Mouse (Mus musculus) stomach, postnatal 0 days (tissue): Measurements from ENCODE around the gene Myh3. TPM values are rescaled to one million over a fixed set of nuclear protein-coding genes. Genes with fewer than 3 reads are reported as not detected.

Experiments used
- ATAC-seq: fragments of 200-750 bp; cut with Nextera tagmentation; 2 replicates; pipeline ENCODE4 v1.8.0; 2017; ENCODE audit not compliant: low FRiP score, low TSS enrichment
- DNase-seq: peaks from one replicate; pipeline ENCODE4 v3.0.0-alpha.2; 2016; ENCODE audit warnings: low spot score
- H3K27ac ChIP-seq: fragments of 300-500 bp; sonication (generic); replicated peaks from 2 replicates; pipeline ENCODE4 v1.5.1; 2014; ENCODE audit warnings: mild to moderate bottlenecking, control low read depth
- H3K27me3 ChIP-seq: fragments of 300-500 bp; sonication (generic); 2 replicates; pipeline ENCODE4 v1.6.1; 2014; ENCODE audit warnings: low read length; ENCODE audit not compliant: control insufficient read depth, insufficient read depth
- H3K36me3 ChIP-seq: fragments of 300-500 bp; sonication (generic); 2 replicates; pipeline ENCODE4 v1.6.1; 2014; ENCODE audit warnings: low read length, mixed read lengths; ENCODE audit not compliant: control insufficient read depth, insufficient read depth
- H3K4me1 ChIP-seq: fragments of 300-500 bp; sonication (generic); replicated peaks from 2 replicates; pipeline ENCODE4 v1.6.1; 2014; ENCODE audit warnings: antibody characterized with exemption; ENCODE audit not compliant: control insufficient read depth, insufficient read depth
- H3K4me2 ChIP-seq: fragments of 300-500 bp; sonication (generic); replicated peaks from 2 replicates; pipeline ENCODE4 v1.6.1; 2014; ENCODE audit warnings: low read depth, mild to moderate bottlenecking, control low read depth, moderate library complexity
- H3K4me3 ChIP-seq: fragments of 300-500 bp; sonication (generic); 2 replicates; pipeline ENCODE4 v1.5.1; 2014; ENCODE audit warnings: low read depth, low read length, control low read depth
- H3K9ac ChIP-seq: fragments of 300-500 bp; sonication (generic); 2 replicates; pipeline ENCODE4 v1.6.1; 2014; ENCODE audit warnings: mild to moderate bottlenecking, low read length, control low read depth, mixed read lengths
- H3K9me3 ChIP-seq: fragments of 300-500 bp; sonication (generic); 2 replicates; pipeline ENCODE4 v1.6.1; 2016; ENCODE audit warnings: low read length; ENCODE audit not compliant: control insufficient read depth
- CTCF ChIP-seq: IDR thresholded peaks from 2 replicates; pipeline ENCODE4 v1.5.1; 2016; ENCODE audit warnings: antibody characterized with exemption, low read depth, mild to moderate bottlenecking, moderate library complexity
- EP300 ChIP-seq: optimal IDR thresholded peaks from 2 replicates; pipeline ENCODE3; 2016; ENCODE audit warnings: antibody characterized with exemption
- WGBS: fragments of 180-500 bp; shearing (Covaris S2); extraction: QIAGEN DNeasy Blood & Tissue Kit; methylation state at CpG from one replicate; pipeline ENCODE4 v1.1.7; 2014; 5-methylcytosine and 5-hydroxymethylcytosine counted together
- polyA plus RNA-seq: library from polyadenylated mRNA; unstranded; fragments of >200 nt; fragmentation: Nextera tagmentation; extraction: Ambion mirVana; gene quantifications from 2 replicates; pipeline ENCODE4 v1.2.1, GENCODE M21; 2015

The Myh3 gene
- polyA plus RNA-seq, result 0.91 and 1.5 TPM in 2 replicates

GRCm38 (mm10) chr11:67078000-67078399 is at the start of gene Myh3:
Gene Myh3, plus strand, starts transcription at chr11:67078300.
- Histone ChIP-seq H3K27ac (no peak within 1 kb of the TSS), H3K9me3 (no peaks in the 10 kb centered on the region)
- DNase-seq, result no peak

GRCm38 (mm10) chr11:67030904-67031602 is 47.0 kb upstream of the Myh3 start:
- Histone ChIP-seq H3K4me1 (no peaks in the 10 kb centered on the region), H3K9ac (no peak overlapping the region), H3K27me3 (no peaks in the 10 kb centered on the region), H3K4me2 (no peak overlapping the region), H3K36me3 (no peaks in the 10 kb centered on the region), H3K4me3 (no peak overlapping the region), H3K27ac (0 out of 2 replicates have a peak overlapping the region, but pooled peaks have one; percentile 9), H3K9me3 (no peaks in the 10 kb centered on the region)
- DNase-seq (peak; percentile 66), ATAC-seq (peak; percentile 96)
- 48% methylated on average over 16 of the region's 16 CpGs for WGBS
- TF ChIP-seq EP300 (no peak), CTCF (peak; percentile 33)

More at GRCm38 (mm10) chr11:67078000-67078399, at the start of gene Myh3:
- H3K4me2 ChIP-seq, result no peak within 1 kb of the TSS
- TF ChIP-seq CTCF, result no peak
- no peak for TF ChIP-seq EP300
- H3K4me3 ChIP-seq, result no peak within 1 kb of the TSS
- H3K4me1 ChIP-seq, result no peaks in the 10 kb centered on the region; the same call in 1 of the 2 replicates
- H3K27me3 ChIP-seq, result no peaks in the 10 kb centered on the region
- no peak within 1 kb of the TSS for H3K9ac ChIP-seq
- no peaks in the 10 kb centered on the region for H3K36me3 ChIP-seq
- 78% methylated on average over 5 of the region's 5 CpGs for WGBS
- ATAC-seq, result no peak

GRCm38 (mm10) chr11:67031603-67031915 is 46.5 kb upstream of the Myh3 start:
- no peak overlapping the region for H3K9ac ChIP-seq
- H3K27ac ChIP-seq, result no peak overlapping the region
- ATAC-seq, result peak; percentile 73
- no peaks in the 10 kb centered on the region for H3K4me1 ChIP-seq
- no peaks in the 10 kb centered on the region for H3K36me3 ChIP-seq
- H3K27me3 ChIP-seq, result no peaks in the 10 kb centered on the region
- H3K9me3 ChIP-seq, result no peaks in the 10 kb centered on the region
- TF ChIP-seq EP300 (no peak), CTCF (no peak)
- 50% methylated on average over 2 of the region's 2 CpGs for WGBS
- no peak overlapping the region for H3K4me2 ChIP-seq
- no peak overlapping the region for H3K4me3 ChIP-seq
- no peak for DNase-seq

GRCm38 (mm10) chr11:67034775-67035485 is 43.2 kb upstream of the Myh3 start:
- no peaks in the 10 kb centered on the region for H3K9me3 ChIP-seq
- no peak overlapping the region for H3K9ac ChIP-seq
- WGBS, result 63% methylated on average over 4 of the region's 4 CpGs
- H3K27ac ChIP-seq, result no peak overlapping the region
- no peaks in the 10 kb centered on the region for H3K4me1 ChIP-seq
- no peaks in the 10 kb centered on the region; the same call in 1 of the 2 replicates for H3K36me3 ChIP-seq
- DNase-seq (no peak), ATAC-seq (no peak)
- no peak overlapping the region for H3K4me3 ChIP-seq
- H3K4me2 ChIP-seq, result no peak overlapping the region
- no peaks in the 10 kb centered on the region for H3K27me3 ChIP-seq
- no peak for TF ChIP-seq CTCF
- no peak for TF ChIP-seq EP300

GRCm38 (mm10) chr11:67036229-67036628 is 41.9 kb upstream of the Myh3 start:
- peaks cover 4% of the 10 kb centered on the region for H3K36me3 ChIP-seq
- no peak for TF ChIP-seq CTCF
- no peak for TF ChIP-seq EP300
- no peak for ATAC-seq
- no peaks in the 10 kb centered on the region for H3K4me1 ChIP-seq
- no peak overlapping the region for H3K4me2 ChIP-seq
- WGBS, result 79% methylated on average over 6 of the region's 6 CpGs
- no peaks in the 10 kb centered on the region for H3K9me3 ChIP-seq
- no peak overlapping the region for H3K9ac ChIP-seq
- no peak overlapping the region for H3K27ac ChIP-seq
- DNase-seq, result no peak
- no peak overlapping the region for H3K4me3 ChIP-seq
- no peaks in the 10 kb centered on the region for H3K27me3 ChIP-seq

- ATAC-seq (no peak), DNase-seq (no peak)
- no peak overlapping the region for H3K27ac ChIP-seq
- H3K27me3 ChIP-seq, result no peaks in the 10 kb centered on the region
- H3K9me3 ChIP-seq, result no peaks in the 10 kb centered on the region
- no peak for TF ChIP-seq CTCF
- TF ChIP-seq EP300, result no peak
- H3K4me2 ChIP-seq, result no peak overlapping the region
- WGBS, result 91% methylated on average over 9 of the region's 9 CpGs
- H3K36me3 ChIP-seq, result peaks cover 4% of the 10 kb centered on the region
- no peak overlapping the region for H3K4me3 ChIP-seq
- no peak overlapping the region for H3K9ac ChIP-seq
- H3K4me1 ChIP-seq, result no peaks in the 10 kb centered on the region
These were observed 41.2 kb upstream of the Myh3 start for GRCm38 (mm10) chr11:67036892-67037291.
